Mouse (Mus musculus): ENCODE measurements around the gene Plekha6.

- TF ChIP-seq CTCF (IDR thresholded peaks at IDR 0.05; ENCODE audit: low read depth): no peak
- TF ChIP-seq EP300 (IDR thresholded peaks at IDR 0.05; ENCODE audit: low read depth): no peak
These were observed 61.1 kb downstream of the Plekha6 start for GRCm38 (mm10) chr1:133225137-133225536.
